Mouse (Mus musculus) inflammation-experienced regulatory T-cells (primary cell): Measurements from ENCODE around the gene Abca3. TPM values are rescaled to one million over a fixed set of nuclear protein-coding genes. Genes with fewer than 3 reads are reported as not detected.

Source experiments
- polyA plus RNA-seq, 2 experiments: library from polyadenylated mRNA; unstranded; fragments of 100-300 nt; shearing (Covaris generic); gene quantifications; one replicate each; pipeline ENCODE4 v1.2.1; 2017

Gene Abca3
- 10 to 100 TPM; 28.9 to 30.9 TPM for polyA plus RNA-seq

DNA sequence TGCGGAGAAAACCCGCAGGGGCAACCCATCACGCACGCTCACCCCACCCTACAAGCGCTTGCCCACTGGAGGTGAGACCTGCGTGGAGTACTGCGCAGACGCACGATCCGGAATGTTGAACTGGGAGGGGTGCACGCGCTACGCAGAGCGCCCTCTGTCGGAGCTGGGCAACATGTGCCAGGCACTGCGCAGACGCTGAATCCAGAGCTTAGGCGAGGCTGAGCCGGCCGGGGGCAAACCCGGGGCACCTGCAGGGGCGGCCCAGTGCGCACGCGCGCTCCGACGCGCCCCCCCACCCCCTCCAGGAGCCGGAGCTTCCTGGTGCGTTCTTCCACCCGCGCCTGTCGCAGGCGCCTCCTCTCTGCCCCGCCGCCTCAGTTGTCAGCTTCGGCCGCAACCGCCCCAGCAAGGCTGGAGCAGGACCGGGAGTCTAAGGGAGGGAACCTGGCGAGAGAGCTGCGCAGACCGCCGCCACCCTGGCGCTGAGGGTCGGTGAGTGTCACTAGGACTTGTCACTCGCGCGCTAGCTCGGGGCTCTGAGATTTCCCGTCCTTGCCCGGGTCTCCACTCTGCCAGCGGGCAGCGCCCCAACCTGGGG, at the start of gene Abca3:
TSS of gene Abca3 (plus strand) at position 191 of the 598 bp plus-strand sequence.

DNA sequence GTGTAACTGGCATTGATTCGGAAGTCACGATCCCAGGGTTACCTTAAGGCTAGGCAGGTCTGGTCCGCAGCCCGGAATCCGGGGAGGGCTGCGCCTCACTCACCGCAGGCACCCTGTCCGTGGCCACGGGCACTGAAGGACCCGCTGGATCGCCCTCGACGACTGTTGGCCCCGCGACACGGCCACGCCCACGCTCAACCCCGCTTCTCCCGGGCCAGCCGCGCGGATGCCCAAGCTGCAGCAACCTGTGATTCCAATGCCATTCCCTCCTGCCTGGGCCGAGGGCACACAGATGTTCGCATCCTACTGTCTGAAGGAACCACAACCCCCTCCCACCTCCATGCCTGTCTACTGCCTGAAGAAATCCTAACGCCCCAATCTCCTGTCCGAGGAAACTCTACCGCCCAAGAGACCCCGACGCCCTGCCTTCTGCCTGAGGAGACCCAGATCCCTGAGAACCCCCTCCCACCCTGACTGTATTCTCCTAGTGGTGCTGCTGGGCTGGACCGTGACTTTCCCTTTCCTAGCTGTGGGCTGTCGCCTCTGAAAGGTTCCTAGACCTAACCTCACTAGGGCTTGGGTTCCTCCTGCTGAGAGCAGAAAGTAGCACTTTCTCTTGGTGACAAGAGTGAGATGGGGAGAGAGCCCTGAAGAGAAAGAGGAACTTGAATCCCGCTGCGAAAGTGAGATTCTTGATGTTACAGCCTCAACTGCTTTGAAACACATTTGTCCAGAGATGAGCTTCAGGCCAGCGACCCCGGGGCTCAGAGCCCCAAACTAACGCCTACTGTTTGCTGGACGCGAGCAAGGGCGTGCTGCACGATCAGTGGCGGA, 607 bp upstream of the Abca3 start, which contains the start of gene Abca17:
TSS of gene Abca17 (minus strand) at position 143 of the 834 bp plus-strand sequence.

DNA sequence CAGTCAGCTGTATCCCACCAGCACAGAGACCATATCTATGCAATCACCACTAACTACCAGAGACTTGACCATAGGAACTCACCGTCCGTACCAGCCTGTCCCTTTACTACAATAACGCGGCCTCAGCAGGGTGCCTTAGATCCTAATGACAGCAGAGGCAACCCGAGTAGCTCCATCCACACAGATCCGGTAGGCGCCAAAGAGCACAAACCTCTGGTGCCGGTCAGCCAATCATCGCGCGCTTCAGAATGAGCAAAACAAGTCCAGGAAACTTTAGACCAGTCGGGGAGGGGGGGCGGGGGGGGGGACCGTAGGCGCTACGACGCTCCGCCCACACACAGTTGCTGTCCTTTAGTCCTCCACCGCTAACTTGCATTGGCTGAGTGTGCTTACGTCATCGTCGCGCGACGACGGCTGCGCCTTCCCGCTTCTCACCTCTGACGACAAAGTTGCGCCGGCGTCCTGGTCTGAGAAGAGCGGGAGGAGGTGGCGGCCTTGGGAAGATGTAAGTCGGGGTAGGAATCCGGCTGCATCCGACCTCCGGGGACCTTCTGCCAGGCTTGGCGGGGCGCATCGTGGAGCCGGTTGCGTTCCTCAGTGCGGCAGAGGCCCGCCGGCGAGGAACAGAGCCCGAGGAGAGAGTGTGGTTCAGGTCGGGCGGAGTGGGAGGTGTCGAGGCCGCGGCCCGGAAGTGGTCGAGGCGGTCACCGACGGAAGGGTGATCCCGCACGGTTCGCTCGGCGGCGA, 62.7 kb downstream of the Abca3 start, which contains the start of gene Rnps1:
TSS of gene Rnps1 (plus strand) at position 336 of the 747 bp plus-strand sequence.

DNA sequence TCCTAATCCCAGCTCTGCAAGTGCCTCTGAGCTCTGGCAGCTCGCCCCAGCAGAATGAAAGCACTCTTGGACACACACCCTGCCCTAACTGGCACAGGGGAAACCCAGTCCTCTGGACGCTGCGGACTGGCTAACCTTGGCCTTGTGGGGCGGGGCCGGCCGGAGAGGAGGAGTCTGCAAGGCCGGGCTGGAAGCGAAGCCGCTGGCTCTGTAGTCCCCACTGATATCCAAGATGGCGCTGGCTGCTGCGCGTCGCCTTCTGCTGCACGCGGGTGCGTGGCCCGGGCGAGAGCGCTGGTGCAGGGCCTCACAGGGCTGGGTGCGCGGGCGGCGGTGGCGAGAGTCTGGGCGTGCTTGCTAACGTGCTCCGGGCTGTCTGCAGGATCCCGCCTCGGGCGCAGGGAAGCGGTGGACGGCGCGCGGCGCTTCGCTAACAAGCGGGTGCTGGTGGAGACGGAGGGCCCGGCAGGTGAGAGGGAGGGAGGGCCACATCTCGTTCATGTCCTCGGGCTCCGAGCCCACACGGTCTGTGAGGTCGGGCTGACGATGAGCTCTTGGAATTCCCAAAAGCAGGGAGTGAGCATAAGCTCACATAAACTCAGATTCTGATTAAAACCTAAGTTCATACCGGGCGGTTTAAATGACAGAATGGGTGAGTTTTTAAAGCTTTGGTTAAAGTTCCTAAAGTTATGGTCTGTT, 74.9 kb downstream of the Abca3 start, which contains the start of gene Eci1:
TSS of gene Eci1 (plus strand) at position 171 of the 699 bp plus-strand sequence.

DNA sequence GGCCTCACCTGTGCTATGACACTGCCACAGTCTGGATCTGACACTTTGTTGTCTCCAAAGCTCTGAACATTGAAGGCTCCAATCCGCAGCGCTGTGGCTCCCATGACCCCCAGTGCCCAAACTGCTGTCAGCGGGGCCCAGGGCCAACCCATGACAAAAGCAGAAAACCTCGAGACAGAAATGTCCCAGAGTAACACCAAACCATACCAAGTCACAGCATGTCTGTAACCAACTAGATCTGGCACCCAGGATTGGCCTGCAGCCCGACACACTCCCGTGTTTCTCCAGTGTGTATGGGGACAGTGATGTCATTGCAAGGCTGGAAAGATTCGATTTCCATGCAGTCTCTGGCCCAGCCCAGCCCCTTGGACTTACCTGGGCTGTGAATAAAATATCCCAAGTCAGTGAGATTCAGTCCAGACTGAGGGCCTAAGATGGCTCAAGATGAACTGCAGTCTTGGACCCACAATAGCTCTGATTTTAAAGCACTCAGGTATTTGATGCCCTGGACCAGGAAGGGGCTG, 90.9 kb downstream of the Abca3 start, which contains the start of gene Dnase1l2:
TSS of gene Dnase1l2 (minus strand) at position 474 of the 524 bp plus-strand sequence.

Other genes starting within 250 kb of the Abca3 start
- 10 to 100 TPM; 39.9 to 43.6 TPM for gene Pdpk1, start 201.0 kb upstream of the Abca3 start, polyA plus RNA-seq
- 10 to 100 TPM; 33.0 to 37.4 TPM for gene Amdhd2, start 188.2 kb upstream of the Abca3 start, polyA plus RNA-seq
- gene Atp6v0c, start 182.2 kb upstream of the Abca3 start, polyA plus RNA-seq, result 100 to 1,000 TPM; 291 to 333 TPM
- gene Tbc1d24, start 146.4 kb upstream of the Abca3 start, polyA plus RNA-seq, result 1 to 10 TPM in 1 of 2 experiments, under 1 TPM in 1; 0.75 to 4.4 TPM
- gene Ntn3, start 142.4 kb upstream of the Abca3 start, polyA plus RNA-seq, result under 1 TPM; 0.07 to 0.84 TPM
- 1 to 10 TPM; 4.0 to 5.1 TPM for gene Tedc2, start 131.1 kb upstream of the Abca3 start, polyA plus RNA-seq
- 1 to 10 TPM in 1 of 2 experiments, under 1 TPM in 1; 0.71 to 2.7 TPM for gene Ccnf, start 100.5 kb upstream of the Abca3 start, polyA plus RNA-seq
- gene Abca17, start 882 bp upstream of the Abca3 start, polyA plus RNA-seq, result under 1 TPM; 0.20 to 0.24 TPM
- 100 to 1,000 TPM; 167 to 196 TPM for gene Rnps1, start 62.6 kb downstream of the Abca3 start, polyA plus RNA-seq
- gene Eci1, start 74.7 kb downstream of the Abca3 start, polyA plus RNA-seq, result 100 to 1,000 TPM in 1 of 2 experiments, 10 to 100 TPM in 1; 73.6 to 103 TPM
- gene Dnase1l2, start 91.2 kb downstream of the Abca3 start, polyA plus RNA-seq, result 10 to 100 TPM in 1 of 2 experiments, 1 to 10 TPM in 1; 4.8 to 10.4 TPM
- gene E4f1, start 118.4 kb downstream of the Abca3 start, polyA plus RNA-seq, result 100 to 1,000 TPM; 101 to 133 TPM
- gene Pgp, start 118.4 kb downstream of the Abca3 start, polyA plus RNA-seq, result 10 to 100 TPM; 40.5 to 44.7 TPM
- gene Bricd5, start 121.9 kb downstream of the Abca3 start, polyA plus RNA-seq, result under 1 TPM in 1 of 2 experiments, not detected in 1; 0.55 TPM
- gene Mlst8, start 127.1 kb downstream of the Abca3 start, polyA plus RNA-seq, result 10 to 100 TPM; 20.4 to 29.8 TPM
- 1 to 10 TPM in 1 of 2 experiments, under 1 TPM in 1; 0.68 to 6.5 TPM for gene Caskin1, start 136.7 kb downstream of the Abca3 start, polyA plus RNA-seq
- 10 to 100 TPM; 71.3 to 72.8 TPM for gene Traf7, start 176.0 kb downstream of the Abca3 start, polyA plus RNA-seq
- gene Rab26, start 182.3 kb downstream of the Abca3 start, polyA plus RNA-seq, result 1 to 10 TPM; 5.4 to 9.0 TPM
- 10 to 100 TPM; 42.0 to 67.1 TPM for gene Pkd1, start 197.9 kb downstream of the Abca3 start, polyA plus RNA-seq